Mouse (Mus musculus) spleen, adult 2 months (tissue): ENCODE data around the gene Gm11213. TPM values are rescaled to one million over a fixed set of nuclear protein-coding genes. Genes with fewer than 3 reads are reported as not detected.

ENCODE experiments used
- DNase-seq, 2 experiments: peaks; one replicate each; pipeline versions ENCODE4 v3.0.0 to v3.0.0-alpha.2; 2012 to 2021; ENCODE audit warnings: low spot score in 2 of 2, low read depth in 1 of 2
- H3K27ac ChIP-seq: fragments of 200-500 bp; 2 replicates; pipeline ENCODE4 v1.5.1; 2012; ENCODE audit warnings: low read length, inconsistent platforms; ENCODE audit not compliant: insufficient read depth
- H3K27me3 ChIP-seq: fragments of 200-500 bp; 2 replicates; pipeline ENCODE4 v1.6.1; 2012; ENCODE audit warnings: mild to moderate bottlenecking, moderate library complexity, low read length, inconsistent platforms; ENCODE audit not compliant: control insufficient read depth, insufficient read depth
- H3K36me3 ChIP-seq: fragments of 200-500 bp; 2 replicates; pipeline ENCODE4 v1.6.1; 2012; ENCODE audit warnings: mild to moderate bottlenecking, low read length, inconsistent platforms; ENCODE audit not compliant: control insufficient read depth, insufficient read depth
- H3K4me1 ChIP-seq: fragments of 200-500 bp; 2 replicates; pipeline ENCODE4 v1.6.1; 2011; ENCODE audit warnings: inconsistent platforms; ENCODE audit not compliant: control insufficient read depth, insufficient read depth, insufficient read length
- H3K4me3 ChIP-seq: fragments of 200-500 bp; 2 replicates; pipeline ENCODE4 v1.5.1; 2011; ENCODE audit warnings: mild to moderate bottlenecking, inconsistent platforms; ENCODE audit not compliant: insufficient read depth, insufficient read length; ENCODE audit errors: extremely low read depth
- CTCF ChIP-seq: fragments of 200-500 bp; IDR thresholded peaks from 2 replicates; pipeline ENCODE4 v1.5.1; 2011; ENCODE audit warnings: mild to moderate bottlenecking, inconsistent platforms; ENCODE audit not compliant: insufficient read depth, insufficient read length, insufficient replicate concordance; ENCODE audit errors: extremely low read depth
- POLR2A ChIP-seq: fragments of 200-500 bp; IDR thresholded peaks from 2 replicates; pipeline ENCODE4 v1.6.1; 2011; ENCODE audit warnings: low read depth, low read length, inconsistent platforms
- WGBS: fragments of 180-500 bp; shearing (Covaris S2); methylation state at CpG from one replicate; pipeline ENCODE4 v1.1.7; 2018; 5-methylcytosine and 5-hydroxymethylcytosine counted together
- polyA plus RNA-seq: library from polyadenylated mRNA; depleted of rRNA; stranded (reverse); fragments of >200 nt; gene quantifications from 2 replicates; pipeline ENCODE4 v1.2.3, GENCODE M21; 2012

The Gm11213 gene
- polyA plus RNA-seq, 1 experiment: not detected

- Histone ChIP-seq H3K27ac (peak overlapping the region; percentile 16; the same call in 1 of the 2 replicates), H3K4me1 (peaks cover 46% of the 10 kb centered on the region; the same call in 1 of the 2 replicates), H3K36me3 (peaks cover 4% of the 10 kb centered on the region), H3K27me3 (no peaks in the 10 kb centered on the region), H3K4me3 (no peak overlapping the region)
- WGBS: 52% methylated on average over 16 of the region's 16 CpGs
- no peak for DNase-seq
- TF ChIP-seq POLR2A: no peak
- TF ChIP-seq CTCF: no peak
Measured at GRCm38 (mm10) chr4:63557124-63558059, 47.7 kb downstream of the Gm11213 start.

GRCm38 (mm10) chr4:63556665-63557064 is 48.4 kb downstream of the Gm11213 start:
- Histone ChIP-seq H3K4me3 (no peak overlapping the region), H3K27ac (0 out of 2 replicates have a peak overlapping the region, but pooled peaks have one; percentile 3), H3K27me3 (no peaks in the 10 kb centered on the region), H3K36me3 (peaks cover 8% of the 10 kb centered on the region), H3K4me1 (peaks cover 40% of the 10 kb centered on the region; the same call in 1 of the 2 replicates)
- 53% methylated on average over 5 of the region's 5 CpGs for WGBS
- no peak for DNase-seq
- TF ChIP-seq POLR2A (no peak), CTCF (no peak)

- Histone ChIP-seq H3K27ac (no peak overlapping the region), H3K4me3 (no peak overlapping the region), H3K36me3 (peaks cover 18% of the 10 kb centered on the region), H3K4me1 (peaks cover 25% of the 10 kb centered on the region; the same call in 1 of the 2 replicates), H3K27me3 (no peaks in the 10 kb centered on the region)
- 97% methylated on average over 2 of the region's 2 CpGs for WGBS
- TF ChIP-seq POLR2A (no peak), CTCF (no peak)
- DNase-seq: no peak
Measured at GRCm38 (mm10) chr4:63555111-63555510, 50.0 kb downstream of the Gm11213 start.

GRCm38 (mm10) chr4:63554616-63555015 is 50.4 kb downstream of the Gm11213 start:
- Histone ChIP-seq H3K27me3 (no peaks in the 10 kb centered on the region), H3K36me3 (peaks cover 19% of the 10 kb centered on the region), H3K4me3 (no peak overlapping the region), H3K27ac (no peak overlapping the region), H3K4me1 (peaks cover 20% of the 10 kb centered on the region; the same call in 1 of the 2 replicates)
- no peak for DNase-seq
- TF ChIP-seq POLR2A (no peak), CTCF (no peak)
- 79% methylated on average over 3 of the region's 3 CpGs for WGBS

GRCm38 (mm10) chr4:63553789-63554576 is 51.1 kb downstream of the Gm11213 start:
- TF ChIP-seq POLR2A: no peak
- no peak for TF ChIP-seq CTCF
- H3K27ac ChIP-seq: no peak overlapping the region
- no peak for DNase-seq
- H3K4me3 ChIP-seq: no peak overlapping the region
- peaks cover 22% of the 10 kb centered on the region for H3K36me3 ChIP-seq
- WGBS: 83% methylated on average over 4 of the region's 4 CpGs
- no peaks in the 10 kb centered on the region for H3K27me3 ChIP-seq
- H3K4me1 ChIP-seq: peaks cover 14% of the 10 kb centered on the region; the same call in 1 of the 2 replicates

GRCm38 (mm10) chr4:63552865-63553264 is 52.2 kb downstream of the Gm11213 start:
- DNase-seq: no peak
- no peak for TF ChIP-seq POLR2A
- no peak for TF ChIP-seq CTCF
- Histone ChIP-seq H3K4me1 (peaks cover 12% of the 10 kb centered on the region; the same call in 1 of the 2 replicates), H3K27me3 (no peaks in the 10 kb centered on the region), H3K36me3 (peaks cover 22% of the 10 kb centered on the region), H3K27ac (no peak overlapping the region), H3K4me3 (no peak overlapping the region)
- WGBS: 89% methylated on average over 1 of the region's 1 CpGs
